Mouse (Mus musculus): Measurements from ENCODE around the gene Tmem190.

- TF ChIP-seq CTCF (conservative IDR thresholded peaks at IDR 0.05 in 1 of 2, IDR thresholded peaks at IDR 0.05 in 1 of 2; ENCODE audit: low read depth in 2 of 2, low read length in 2 of 2): no peak
- no peak for TF ChIP-seq POLR2A (IDR thresholded peaks at IDR 0.05; ENCODE audit: low read depth, low read length)
- TF ChIP-seq NELFE (IDR thresholded peaks at IDR 0.05; ENCODE audit: low read depth, low read length): no peak
Observed at GRCm38 (mm10) chr7:4749169-4749568, 33.6 kb upstream of the Tmem190 start.

Measured in CH12.LX (cell line).